Mouse (Mus musculus): ENCODE data around the gene Gm14288. TPM values are rescaled to one million over a fixed set of nuclear protein-coding genes. Genes with fewer than 3 reads are reported as not detected.
"Not testable (repeated sequence)": the region's sequence is repeated elsewhere in the genome, so short reads cannot be mapped to it uniquely, and the experiment has no call there.

Gm14288 gene
- 10 to 100 TPM in 1 of 2 experiments, 1 to 10 TPM in 1; 8.3 to 10.8 TPM for total RNA-seq (2021)
- long read RNA-seq, experiment 1, partial matches to known transcripts, result 0 of 4 reads
- long read RNA-seq, experiment 1, other reads (novel, unspliced or antisense), result 0 of 4 reads
- long read RNA-seq, experiment 2, transcript Gm14288-201 (3 exons, 3,438 nt), result major isoform, 7 of 7 reads
- long read RNA-seq, experiment 2, partial matches to known transcripts, result 0 of 7 reads
- long read RNA-seq, experiment 2, other reads (novel, unspliced or antisense), result 0 of 7 reads

DNA sequence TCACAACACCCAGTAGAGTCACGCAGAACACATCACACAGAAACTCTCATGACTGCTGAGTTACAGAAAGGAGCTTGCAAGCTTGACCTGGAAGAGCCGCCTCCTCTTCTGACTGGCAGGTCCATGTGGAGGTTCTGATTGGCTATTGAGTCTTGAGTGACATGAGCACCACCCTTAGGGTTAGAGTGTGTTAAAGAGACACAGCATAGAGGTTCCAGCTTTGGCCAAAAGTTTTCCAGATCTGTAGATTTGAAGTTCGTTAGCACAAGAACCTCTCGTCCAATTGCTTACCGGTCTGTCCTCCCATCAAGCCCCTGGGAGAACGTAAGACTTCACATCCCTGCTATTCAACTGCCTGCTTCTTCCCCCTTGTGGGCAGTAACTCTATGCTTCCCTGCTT is at the start of gene Gm14288:
Gene Gm14288 (minus strand): TSS at position 101 of the 400 bp plus-strand sequence.
- DNase-seq (ENCODE audit: low spot score in 2 of 2), result not testable (repeated sequence)

DNA sequence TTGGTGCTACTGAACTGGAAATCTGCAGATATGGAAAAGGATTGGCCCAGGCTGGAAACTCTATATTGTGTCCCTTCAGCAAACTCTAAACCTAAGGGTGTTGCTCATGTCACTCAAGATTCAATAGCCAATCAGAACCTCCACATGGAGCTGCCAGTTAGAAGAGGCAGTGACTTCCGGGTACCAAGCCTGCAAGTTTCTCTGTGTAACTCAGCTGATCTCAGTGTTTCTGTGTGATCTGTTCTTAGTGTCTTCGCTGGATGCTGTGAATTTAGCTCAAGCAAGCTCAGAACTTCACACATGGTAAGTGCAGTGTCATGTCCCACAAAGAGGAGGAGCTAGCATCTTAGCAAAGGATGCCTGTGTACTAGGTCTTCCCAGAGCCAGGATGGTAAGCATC is 59.7 kb downstream of the Gm14288 start, which contains the start of gene Gm2007:
Gene Gm2007 (plus strand): TSS at position 301 of the 400 bp plus-strand sequence.
- DNase-seq (ENCODE audit: low spot score in 2 of 2), result not testable (repeated sequence)

Other genes with a start within 250 kb of the Gm14288 start
- not detected for gene Gm11007, start 157.1 kb downstream of the Gm14288 start, total RNA-seq (2021)
- gene Zfp969, start 97.4 kb downstream of the Gm14288 start, total RNA-seq (2021), result not detected
- gene Gm2007, start 59.6 kb downstream of the Gm14288 start, total RNA-seq (2021), result not detected
- gene Gm6710, start 68.1 kb upstream of the Gm14288 start, total RNA-seq (2021), result 10 to 100 TPM; 54.6 to 60.2 TPM
- 1 to 10 TPM; 4.7 to 6.1 TPM for gene Zfp966, start 130.0 kb upstream of the Gm14288 start, total RNA-seq (2021)
- gene Gm2026, start 164.2 kb upstream of the Gm14288 start, total RNA-seq (2021), result 10 to 100 TPM; 51.0 to 52.0 TPM

Data from layer of hippocampus, postnatal 14 days (tissue).